Mouse (Mus musculus) left cerebral cortex, postnatal 25 days (tissue): ENCODE results near the gene Tas2r124. TPM values are rescaled to one million over a fixed set of nuclear protein-coding genes. Genes with fewer than 3 reads are reported as not detected.

ENCODE experiments used
- DNase-seq, 2 experiments: peaks; one replicate each; pipeline ENCODE4 v3.0.0; 2022; ENCODE audit warnings: low spot score in 2 of 2, mixed read lengths in 1 of 2
- intact Hi-C: fragments of 180-260 bp; cut with DNase I; formaldehyde crosslinking; loops from one replicate; pipeline ENCODE4 v1.15.1; 2025
- total RNA-seq, 2 experiments: library from RNA; stranded (reverse); gene quantifications; 2 replicates each; pipeline ENCODE4 v1.2.3; 2021

Tas2r124 gene
- total RNA-seq, result not detected

- intact Hi-C loops, result no loop called here
- no peak for DNase-seq
Measured at GRCm38 (mm10) chr6:132754430-132754829, at the start of gene Tas2r124. TSS of gene Tas2r124 (plus strand) at chr6:132754730.

- DNase-seq, result no peak
- intact Hi-C loops, result no loop called here
Measured at GRCm38 (mm10) chr6:132711828-132712227, 42.7 kb upstream of the Tas2r124 start, which contains the start of gene Tas2r122. TSS of gene Tas2r122 (minus strand) at chr6:132711928.

- intact Hi-C loops, result no loop called here
- no peak for DNase-seq
Measured at GRCm38 (mm10) chr6:132737935-132738334, 16.6 kb upstream of the Tas2r124 start, which contains the start of gene Tas2r115. TSS of gene Tas2r115 (minus strand) at chr6:132738035.

GRCm38 (mm10) chr6:132750206-132750605 is 4.3 kb upstream of the Tas2r124 start:
- intact Hi-C loops, result no loop called here
- peak in 1 of 2 experiments; percentile 5 for DNase-seq

- no peak for DNase-seq
- intact Hi-C loops, result no loop called here
Measured at GRCm38 (mm10) chr6:132761831-132762230, 7.3 kb downstream of the Tas2r124 start, which contains the start of gene Tas2r102. TSS of gene Tas2r102 (plus strand) at chr6:132762131.

- DNase-seq, result no peak
- intact Hi-C loops, result no loop called here
Measured at GRCm38 (mm10) chr6:132778062-132778461, 23.5 kb downstream of the Tas2r124 start, which contains the start of gene Tas2r136. TSS of gene Tas2r136 (minus strand) at chr6:132778162.

- intact Hi-C loops, result no loop called here
- DNase-seq, result no peak
Measured at GRCm38 (mm10) chr6:132795393-132795792, 40.9 kb downstream of the Tas2r124 start.

- DNase-seq, result no peak
- intact Hi-C loops, result no loop called here
Measured at GRCm38 (mm10) chr6:132802518-132802917, 48.0 kb downstream of the Tas2r124 start, which contains the start of gene Tas2r117. TSS of gene Tas2r117 (plus strand) at chr6:132802818.

Other genes with a start within 250 kb of the Tas2r124 start
- gene Prh1, start 184.9 kb upstream of the Tas2r124 start, total RNA-seq, result not detected
- not detected for gene Prp2, start 158.8 kb upstream of the Tas2r124 start, total RNA-seq
- not detected for gene A630073D07Rik, start 103.2 kb upstream of the Tas2r124 start, total RNA-seq
- gene Tas2r120, start 97.8 kb upstream of the Tas2r124 start, total RNA-seq, result not detected
- gene Tas2r121, start 53.7 kb upstream of the Tas2r124 start, total RNA-seq, result not detected
- not detected for gene Tas2r122, start 42.8 kb upstream of the Tas2r124 start, total RNA-seq
- gene Tas2r115, start 16.7 kb upstream of the Tas2r124 start, total RNA-seq, result not detected
- gene Tas2r102, start 7.4 kb downstream of the Tas2r124 start, total RNA-seq, result not detected
- gene Tas2r136, start 23.4 kb downstream of the Tas2r124 start, total RNA-seq, result not detected
- gene Tas2r117, start 48.1 kb downstream of the Tas2r124 start, total RNA-seq, result not detected
- not detected for gene Tas2r123, start 92.4 kb downstream of the Tas2r124 start, total RNA-seq
- not detected for gene Tas2r116, start 100.7 kb downstream of the Tas2r124 start, total RNA-seq
- gene Tas2r110, start 113.3 kb downstream of the Tas2r124 start, total RNA-seq, result not detected
- gene Tas2r113, start 138.3 kb downstream of the Tas2r124 start, total RNA-seq, result not detected
- not detected for gene Tas2r125, start 154.9 kb downstream of the Tas2r124 start, total RNA-seq
- not detected for gene Tas2r129, start 196.4 kb downstream of the Tas2r124 start, total RNA-seq
- not detected for gene Tas2r131, start 203.2 kb downstream of the Tas2r124 start, total RNA-seq
- gene Tas2r109, start 226.2 kb downstream of the Tas2r124 start, total RNA-seq, result not detected